Mouse (Mus musculus) cerebellum, postnatal 36 days (tissue): ENCODE data around the gene Slc39a7.
"Not testable (repeated sequence)": the region's sequence is repeated elsewhere in the genome, so short reads cannot be mapped to it uniquely, and the experiment has no call there.

Experiments used
- DNase-seq, 2 experiments: peaks; one replicate each; pipeline ENCODE4 v3.0.0; 2021 to 2022; ENCODE audit warnings: mixed read lengths in 2 of 2

Slc39a7 gene

DNA sequence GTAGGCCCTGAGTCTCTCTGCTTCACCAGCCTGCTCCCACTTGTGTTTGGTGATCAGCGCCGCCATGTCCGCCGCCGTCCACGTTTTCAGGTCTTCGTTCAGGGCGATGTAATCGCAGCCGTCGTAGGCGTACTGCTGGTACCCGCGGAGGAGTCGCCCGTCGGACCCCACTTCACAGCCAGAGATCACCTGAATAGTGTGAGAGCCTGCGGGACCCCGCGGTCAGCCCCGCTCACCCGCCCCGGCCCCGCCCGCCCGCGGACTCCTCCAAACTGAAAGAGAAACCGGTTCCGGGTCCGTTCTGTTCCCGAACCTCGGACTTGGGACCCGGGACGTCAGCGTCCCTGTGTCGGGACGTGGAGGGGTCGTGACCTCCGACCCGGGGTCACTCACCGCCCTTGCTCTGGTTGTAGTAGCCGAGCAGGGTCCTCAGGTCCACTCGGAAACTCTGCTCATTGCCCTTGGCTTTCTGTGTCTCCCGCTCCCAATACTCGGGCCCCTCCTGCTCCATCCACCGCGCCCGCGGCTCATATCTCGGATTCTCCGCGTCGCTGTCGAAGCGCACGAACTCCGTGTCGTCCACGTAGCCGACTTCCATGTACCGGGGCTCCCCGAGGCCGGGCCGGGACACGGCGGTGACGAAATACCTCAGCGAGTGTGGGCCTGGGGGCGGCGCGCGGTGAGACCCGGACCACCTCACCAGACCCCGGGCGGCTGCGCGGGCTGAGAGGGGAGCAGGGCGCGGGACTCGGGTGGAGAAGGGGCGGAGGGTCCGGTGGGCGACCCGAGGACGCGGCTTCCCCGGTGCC, 31.9 kb downstream of the Slc39a7 start:
- no peak for DNase-seq

DNA sequence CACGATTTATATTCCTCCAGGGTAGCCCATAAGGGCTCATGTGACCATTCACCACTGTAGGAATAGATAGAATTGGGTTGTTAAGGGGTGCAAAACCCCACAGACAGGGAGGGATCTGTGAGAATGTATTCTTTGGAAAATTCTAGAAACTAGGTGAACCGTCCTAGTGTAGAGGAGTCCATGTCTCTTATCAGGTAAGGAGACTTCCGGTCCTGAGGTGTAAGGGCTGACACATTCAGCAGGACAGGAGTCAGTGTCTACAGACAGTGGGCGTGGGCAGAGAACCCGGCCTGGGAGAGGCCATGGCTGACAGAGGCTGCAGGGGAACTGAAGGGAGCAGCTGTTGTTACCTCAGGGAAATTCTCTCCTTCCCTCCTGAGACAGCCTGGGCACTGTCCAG, 32.8 kb downstream of the Slc39a7 start:
- not testable (repeated sequence) for DNase-seq

DNA sequence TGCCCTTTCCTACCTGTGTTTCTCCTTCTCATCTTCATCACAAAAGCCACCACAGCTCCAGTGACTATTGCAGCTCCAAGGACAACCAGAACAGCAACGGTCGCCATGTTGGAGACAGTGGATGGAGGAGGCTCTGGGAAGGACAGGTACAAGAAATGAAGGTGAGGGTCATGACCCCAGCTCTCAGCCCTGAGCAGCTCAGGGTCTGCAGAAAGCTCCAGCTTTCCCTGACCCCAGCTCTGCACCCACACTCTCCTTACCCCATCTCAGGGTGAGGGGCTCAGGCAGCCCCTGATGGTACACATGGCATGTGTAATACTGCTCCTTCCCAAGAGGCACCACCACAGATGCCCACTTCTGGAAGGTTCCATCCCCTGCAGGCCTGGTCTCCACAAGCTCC, 34.5 kb downstream of the Slc39a7 start:
- not testable (repeated sequence) for DNase-seq

DNA sequence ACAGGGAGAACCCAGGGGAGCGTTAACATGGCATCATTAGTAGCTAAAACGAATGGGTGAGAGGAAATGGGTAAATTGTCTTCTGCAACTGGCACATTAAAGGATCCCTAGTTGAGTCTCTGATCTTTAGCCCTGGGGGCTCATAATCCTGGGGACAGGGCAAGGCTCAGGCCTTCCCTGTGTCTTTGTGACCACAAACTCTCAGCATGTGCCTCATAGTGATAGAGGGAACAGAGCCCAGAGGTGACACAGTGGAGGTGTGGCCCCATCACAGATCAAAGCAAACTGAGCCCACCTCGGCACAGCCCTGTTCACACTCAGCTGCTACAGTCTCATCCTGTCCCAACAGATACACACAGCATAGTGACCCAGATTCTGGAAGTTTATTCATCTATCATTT, 35.8 kb downstream of the Slc39a7 start:
- no peak for DNase-seq

DNA sequence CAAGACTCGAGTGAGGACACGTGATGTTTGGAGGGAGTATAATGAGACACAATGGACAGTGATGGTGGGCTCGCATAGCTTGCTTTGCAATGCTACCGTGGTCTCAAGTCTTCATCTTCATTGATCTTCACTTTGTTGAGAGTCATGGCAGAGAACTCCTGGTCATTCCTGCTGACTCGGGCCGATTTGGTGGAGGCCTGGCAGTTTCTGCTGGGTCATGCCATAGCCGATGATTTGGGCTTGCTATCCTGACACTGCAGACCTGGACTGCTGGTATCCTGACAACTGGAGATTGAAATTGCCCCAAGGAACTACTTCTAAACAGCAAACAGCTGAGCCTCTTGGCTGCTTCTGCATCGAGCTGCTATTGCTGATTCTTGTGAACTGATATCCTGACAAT, 36.5 kb downstream of the Slc39a7 start:
- no peak for DNase-seq

DNA sequence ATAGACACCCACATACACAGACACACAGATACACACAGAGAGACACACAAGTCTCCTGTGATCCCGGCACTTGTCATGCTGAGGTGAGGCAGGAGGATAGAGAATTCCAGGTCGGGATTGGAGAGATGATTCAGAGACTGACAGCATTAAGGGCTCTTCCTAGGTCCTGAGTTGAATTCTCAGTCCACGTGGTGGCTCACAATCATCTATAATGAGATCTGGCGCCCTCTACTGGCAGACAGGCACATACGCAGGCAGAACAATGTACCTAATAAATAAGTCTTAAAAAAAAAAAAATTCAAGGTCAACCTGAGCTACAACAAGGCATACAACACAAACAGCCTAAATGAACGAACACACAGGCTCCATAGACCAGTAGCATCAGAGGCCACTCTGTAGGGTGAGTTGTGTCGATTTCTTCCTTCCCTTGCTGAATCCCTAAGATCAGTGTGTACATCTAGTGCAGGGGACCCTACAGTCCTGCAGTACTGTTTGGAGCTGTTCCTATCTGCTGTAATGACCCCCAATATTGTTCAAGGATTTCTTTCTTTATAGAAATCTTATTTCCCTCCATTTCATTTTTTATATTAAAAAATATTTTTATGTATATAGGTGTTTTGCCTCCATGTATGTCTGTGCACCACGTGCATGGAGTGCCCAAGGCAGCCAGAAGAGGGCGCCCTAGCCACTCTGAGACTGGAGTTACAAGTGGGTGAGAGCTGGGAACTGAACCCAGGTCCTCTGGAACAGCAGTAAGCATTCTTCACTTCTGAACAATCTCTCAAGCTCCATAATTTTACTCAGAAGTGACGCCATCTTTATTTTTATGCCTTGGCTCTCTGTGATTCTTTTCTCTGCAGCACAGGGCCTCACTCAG, 39.5 kb downstream of the Slc39a7 start:
- DNase-seq = peak; percentile 46 to 71

DNA sequence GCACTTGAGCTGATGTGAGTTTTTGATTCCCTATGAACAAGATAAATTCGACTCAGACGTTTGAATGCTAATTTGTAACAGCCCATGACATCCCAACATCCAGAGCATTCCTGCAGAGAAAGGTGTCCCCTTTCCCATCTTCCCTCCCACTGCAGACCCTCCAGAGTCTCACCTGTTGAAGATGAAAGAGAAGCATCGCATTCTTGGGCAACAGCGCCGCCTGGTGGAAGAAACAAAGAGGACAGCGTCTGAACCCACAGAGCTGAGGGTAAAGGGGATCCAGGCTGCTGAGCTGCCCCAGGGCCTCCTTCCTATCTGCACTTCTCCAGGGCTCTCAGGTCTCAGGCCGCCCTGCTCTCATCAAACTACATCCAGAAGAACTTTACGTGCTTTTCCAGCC, 49.3 kb downstream of the Slc39a7 start:
- DNase-seq = peak; percentile 74 to 82

DNA sequence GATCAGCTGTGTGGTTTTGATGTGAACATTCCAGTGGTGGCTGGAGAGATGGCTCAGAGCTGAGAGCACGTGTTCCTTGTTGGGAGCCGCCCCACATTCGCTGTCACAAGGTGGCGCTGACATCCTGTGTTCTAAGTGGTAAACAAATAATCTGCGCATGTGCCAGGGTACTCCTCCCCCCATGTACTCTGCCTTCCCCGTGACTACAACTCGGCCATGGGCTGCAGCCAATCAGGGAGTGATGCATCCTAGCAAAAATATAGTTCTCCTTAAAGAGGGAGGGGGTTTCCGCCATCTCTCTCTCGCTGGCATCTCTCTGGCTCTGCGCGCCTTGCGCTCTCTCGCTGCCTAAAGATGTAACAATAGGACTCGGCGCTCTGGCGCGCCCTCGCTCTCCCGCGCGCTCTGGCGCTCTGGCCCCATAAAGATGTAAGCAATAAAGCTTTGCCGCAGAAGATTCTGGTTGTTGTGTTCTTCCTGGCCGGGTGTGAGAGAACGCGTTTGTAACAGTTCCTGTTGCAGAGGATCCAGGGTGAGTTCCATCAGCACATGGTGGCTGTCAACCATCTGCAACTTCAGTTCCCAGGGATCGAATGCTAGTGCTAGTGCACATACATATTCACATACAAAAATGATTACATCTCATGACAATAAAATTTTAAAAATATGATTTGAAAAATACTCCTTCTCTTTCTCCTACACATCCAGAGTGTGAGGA, 50.1 kb downstream of the Slc39a7 start:
- peak; percentile 87 to 88 for DNase-seq

DNA sequence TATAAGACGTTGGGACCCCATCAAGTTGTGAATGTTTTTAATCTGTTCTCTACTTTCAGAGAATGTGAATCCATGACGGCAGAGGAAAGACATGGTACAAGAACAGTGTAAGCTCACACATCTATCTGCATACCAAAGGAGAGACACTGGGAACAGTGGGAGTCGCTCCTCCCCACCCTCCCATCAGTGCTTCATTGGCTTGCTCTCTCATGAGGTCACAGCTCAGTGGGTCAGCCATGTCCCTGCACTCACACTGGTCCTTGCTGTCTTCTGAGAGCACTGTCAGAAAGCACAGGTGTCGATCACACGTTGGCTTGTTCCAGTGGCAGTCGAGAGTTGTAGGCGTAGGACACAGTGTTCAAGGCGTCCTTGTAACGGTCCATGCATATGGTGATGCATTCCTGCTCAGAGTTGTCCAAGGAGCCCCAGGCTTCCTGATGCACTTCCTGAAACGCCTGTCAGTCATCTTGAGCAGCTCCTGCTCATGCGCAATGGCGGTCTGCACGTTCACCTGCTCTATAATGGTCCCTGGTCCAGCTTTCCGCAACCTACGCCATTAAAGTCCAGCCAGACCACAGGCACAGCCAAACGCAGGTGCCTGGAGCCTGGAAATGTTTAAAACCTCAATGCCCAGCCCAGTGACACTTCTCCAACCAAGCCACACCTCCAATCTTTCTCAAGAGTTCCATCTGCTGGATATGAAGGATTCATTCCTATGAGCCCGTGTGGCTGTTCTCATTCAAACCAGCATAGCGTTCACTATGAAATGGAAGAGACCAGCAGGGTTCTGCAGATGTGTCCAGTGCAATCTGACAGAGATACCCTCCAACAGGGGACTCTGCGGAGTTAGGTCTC, 51.1 kb downstream of the Slc39a7 start:
- no peak for DNase-seq

DNA sequence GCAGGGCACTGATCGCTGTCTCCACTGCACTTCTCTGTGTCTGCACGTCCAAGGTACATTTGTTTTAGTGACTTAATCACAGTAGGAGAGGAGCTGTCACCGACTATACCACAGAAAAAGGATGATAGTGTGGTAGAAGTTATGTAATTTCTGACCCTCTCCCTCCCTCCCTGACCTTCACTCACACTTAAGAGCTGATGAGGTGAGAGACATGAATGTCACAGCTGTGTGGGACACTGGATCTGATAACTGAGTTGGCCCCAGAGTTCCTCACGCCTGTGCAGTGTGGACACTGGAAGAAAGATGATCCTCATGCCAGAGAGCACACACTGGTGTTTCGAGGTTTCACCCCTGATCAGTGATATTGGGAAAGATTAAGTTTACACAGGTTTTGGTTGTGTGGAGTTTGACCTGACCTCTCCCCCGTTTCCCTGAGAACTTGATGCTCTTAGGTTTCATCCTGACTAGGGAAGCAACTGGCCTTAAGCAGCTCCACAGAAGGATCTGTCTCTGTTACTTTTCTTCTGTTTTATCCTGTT, 51.9 kb downstream of the Slc39a7 start:
- no peak for DNase-seq

DNA sequence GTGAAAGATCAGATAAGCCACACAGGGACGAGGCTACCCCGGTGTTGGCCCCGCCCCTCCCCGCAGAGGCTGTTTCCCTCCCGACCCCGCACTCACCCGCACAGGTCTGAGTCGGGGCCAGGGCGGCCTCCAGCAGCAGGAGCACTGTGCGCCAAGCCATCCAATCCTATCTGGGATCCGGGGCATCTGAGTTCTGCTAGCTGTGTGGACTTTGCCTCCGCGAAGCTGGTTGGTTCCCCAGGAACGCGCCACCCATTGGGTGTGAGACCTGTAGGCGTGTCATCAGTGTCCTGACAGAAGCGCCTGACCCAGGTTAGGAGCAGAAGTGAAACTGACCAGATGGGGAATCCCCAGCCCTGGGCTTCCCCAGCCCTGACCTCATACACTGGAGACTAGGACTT, 52.9 kb downstream of the Slc39a7 start:
- DNase-seq = peak; percentile 72 to 81
